Mouse (Mus musculus) cerebellum, adult 9-11 months (tissue): Measurements from ENCODE around the gene Tfeb.

Experiments used
- DNase-seq: peaks from one replicate; pipeline ENCODE4 v3.0.0; 2022

Tfeb gene

GRCm38 (mm10) chr17:47792098-47792863 is 55.5 kb downstream of the Tfeb start:
- peak; percentile 36 for DNase-seq

- peak; percentile 83 for DNase-seq
Observed at GRCm38 (mm10) chr17:47793377-47793776, 56.5 kb downstream of the Tfeb start.

GRCm38 (mm10) chr17:47795446-47795845 is 58.6 kb downstream of the Tfeb start:
- DNase-seq, result peak; percentile 24

GRCm38 (mm10) chr17:47796156-47796816 is 59.5 kb downstream of the Tfeb start:
- DNase-seq, result no peak

GRCm38 (mm10) chr17:47796968-47797367 is 60.1 kb downstream of the Tfeb start:
- DNase-seq, result no peak

- DNase-seq, result no peak
Observed at GRCm38 (mm10) chr17:47797383-47797782, 60.6 kb downstream of the Tfeb start.

GRCm38 (mm10) chr17:47802806-47803205 is 66.0 kb downstream of the Tfeb start:
- DNase-seq, result no peak

GRCm38 (mm10) chr17:47803662-47804061 is 66.8 kb downstream of the Tfeb start:
- DNase-seq, result no peak

- DNase-seq, result no peak
Observed at GRCm38 (mm10) chr17:47805047-47805835, 68.4 kb downstream of the Tfeb start.

GRCm38 (mm10) chr17:47806230-47806629 is 69.4 kb downstream of the Tfeb start:
- no peak for DNase-seq

GRCm38 (mm10) chr17:47811265-47811800 is 74.5 kb downstream of the Tfeb start:
- DNase-seq, result no peak

- DNase-seq, result no peak
Observed at GRCm38 (mm10) chr17:47812200-47812599, 75.4 kb downstream of the Tfeb start.

- DNase-seq, result no peak
Observed at GRCm38 (mm10) chr17:47813616-47814015, 76.8 kb downstream of the Tfeb start.

- no peak for DNase-seq
Observed at GRCm38 (mm10) chr17:47814496-47814895, 77.7 kb downstream of the Tfeb start.

- no peak for DNase-seq
Observed at GRCm38 (mm10) chr17:47815446-47815845, 78.6 kb downstream of the Tfeb start.

- no peak for DNase-seq
Observed at GRCm38 (mm10) chr17:47818038-47818725, 81.4 kb downstream of the Tfeb start.

- DNase-seq, result no peak
Observed at GRCm38 (mm10) chr17:47821339-47821738, 84.5 kb downstream of the Tfeb start.

GRCm38 (mm10) chr17:47831161-47831560 is 94.3 kb downstream of the Tfeb start:
- no peak for DNase-seq

GRCm38 (mm10) chr17:47831772-47832171 is 94.9 kb downstream of the Tfeb start:
- no peak for DNase-seq

GRCm38 (mm10) chr17:47832501-47833028 is 95.7 kb downstream of the Tfeb start:
- no peak for DNase-seq

- DNase-seq, result no peak
Observed at GRCm38 (mm10) chr17:47833029-47833627, 96.3 kb downstream of the Tfeb start.
